Mouse (Mus musculus) spleen, postnatal 14 days (tissue): Measurements from ENCODE around the gene Tekt3.

Source experiments
- DNase-seq, 2 experiments: peaks; one replicate each; pipeline ENCODE4 v3.0.0; 2021 to 2022; ENCODE audit warnings: low spot score in 2 of 2

Gene Tekt3

GRCm38 (mm10) chr11:63059911-63060310 is 1.5 kb upstream of the Tekt3 start:
- DNase-seq = no peak

GRCm38 (mm10) chr11:63066526-63066925 is 5.1 kb downstream of the Tekt3 start:
- no peak for DNase-seq

DNA sequence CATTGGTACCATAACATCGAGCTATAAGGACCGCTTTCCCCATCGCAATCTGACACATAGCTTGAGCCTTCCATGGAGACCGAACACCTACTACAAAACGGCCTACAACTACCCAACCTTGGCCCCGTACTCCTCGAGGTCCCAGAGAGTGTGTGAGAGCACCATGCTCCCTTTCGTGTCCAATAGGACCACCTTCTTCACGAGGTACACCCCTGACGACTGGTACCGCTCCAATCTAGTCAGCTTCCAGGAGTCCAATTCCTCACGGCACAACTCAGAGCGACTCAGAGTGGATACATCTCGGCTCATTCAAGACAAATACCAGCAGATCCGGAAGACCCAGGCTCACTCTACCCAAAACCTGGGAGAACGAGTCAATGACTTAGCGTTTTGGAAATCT is 8.6 kb downstream of the Tekt3 start:
- DNase-seq = no peak

DNA sequence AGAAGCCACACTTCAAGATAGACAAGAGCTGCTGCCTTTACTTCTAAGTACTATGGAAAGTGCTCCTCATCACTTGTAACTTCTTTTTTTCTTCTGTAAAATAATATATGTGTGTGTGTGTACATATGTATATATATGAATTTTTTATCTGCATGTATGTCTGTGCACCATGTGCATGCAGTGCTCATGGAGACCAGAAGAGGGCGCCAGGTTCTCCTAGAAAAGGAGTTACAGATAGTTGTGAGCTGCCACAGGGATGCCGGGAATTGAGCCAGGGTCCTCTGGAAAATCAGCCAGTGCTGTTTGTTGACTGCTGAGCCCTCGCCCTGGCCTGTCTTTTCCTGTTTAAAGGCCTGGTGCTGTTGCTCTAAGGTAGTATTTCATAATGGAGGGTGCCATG is 23.1 kb downstream of the Tekt3 start:
- DNase-seq = no peak

DNA sequence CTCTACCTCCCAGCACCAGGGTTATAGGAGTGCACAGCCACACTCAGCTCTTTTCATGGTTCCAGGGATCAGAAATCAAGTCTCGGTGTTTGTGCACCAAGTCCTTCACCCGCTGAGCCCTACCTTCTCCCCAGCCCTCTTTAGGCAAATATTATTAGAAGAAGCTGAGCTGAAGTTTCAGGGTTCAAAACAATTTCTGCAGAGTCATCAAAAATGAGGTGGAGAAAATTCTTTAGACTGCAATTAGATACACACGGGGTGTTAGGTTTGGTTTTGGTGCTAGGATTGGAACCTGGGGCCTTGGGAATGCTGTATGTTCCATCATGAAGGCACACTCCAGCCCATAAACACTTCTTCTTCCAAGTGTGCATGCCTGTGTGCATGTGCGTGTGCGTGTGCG is 27.2 kb downstream of the Tekt3 start:
- no peak for DNase-seq

DNA sequence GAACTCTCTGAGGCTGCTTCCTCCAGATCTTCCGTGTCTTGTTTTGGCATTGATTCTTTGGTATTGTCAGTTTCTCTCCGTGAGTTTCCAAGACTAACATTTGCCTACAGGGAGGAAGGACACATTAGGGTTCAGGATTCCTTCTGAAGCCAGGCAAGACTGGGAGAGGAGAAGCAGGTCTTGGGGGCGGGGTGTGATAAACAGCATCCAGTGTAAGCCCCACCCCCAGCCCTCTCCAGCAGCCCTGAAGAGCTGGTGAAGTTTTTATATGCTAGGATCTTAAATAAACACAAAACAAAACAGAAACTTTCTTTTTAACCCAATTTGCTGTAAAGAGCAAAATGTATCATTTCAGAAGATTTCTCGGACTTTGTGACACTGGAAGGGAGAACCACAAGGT is 28.8 kb downstream of the Tekt3 start:
- no peak for DNase-seq

- DNase-seq = no peak
Observed at GRCm38 (mm10) chr11:63090986-63091385, 29.5 kb downstream of the Tekt3 start.

GRCm38 (mm10) chr11:63092271-63092670 is 30.8 kb downstream of the Tekt3 start:
- no peak for DNase-seq

DNA sequence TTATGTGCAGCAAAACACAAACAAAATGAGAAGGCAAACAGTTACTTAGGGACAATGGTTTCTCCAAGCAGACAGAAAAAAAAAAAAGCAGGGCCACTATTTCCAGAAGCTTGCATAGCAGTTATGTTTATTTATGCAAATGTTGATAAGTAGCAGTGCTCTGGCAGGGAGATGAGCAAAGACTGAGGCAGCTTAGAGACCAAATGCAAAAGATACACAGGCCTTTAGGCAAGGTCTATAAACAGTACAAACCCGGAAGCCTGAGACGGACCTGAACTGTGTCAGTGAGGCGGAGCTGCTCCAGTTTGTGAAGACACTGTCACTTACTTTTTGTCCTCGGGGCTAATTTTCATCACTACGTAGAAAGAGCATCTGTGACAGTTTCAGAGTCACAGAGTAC is 32.1 kb downstream of the Tekt3 start:
- DNase-seq = no peak

- DNase-seq = no peak
Observed at GRCm38 (mm10) chr11:63094496-63094895, 33.0 kb downstream of the Tekt3 start.

DNA sequence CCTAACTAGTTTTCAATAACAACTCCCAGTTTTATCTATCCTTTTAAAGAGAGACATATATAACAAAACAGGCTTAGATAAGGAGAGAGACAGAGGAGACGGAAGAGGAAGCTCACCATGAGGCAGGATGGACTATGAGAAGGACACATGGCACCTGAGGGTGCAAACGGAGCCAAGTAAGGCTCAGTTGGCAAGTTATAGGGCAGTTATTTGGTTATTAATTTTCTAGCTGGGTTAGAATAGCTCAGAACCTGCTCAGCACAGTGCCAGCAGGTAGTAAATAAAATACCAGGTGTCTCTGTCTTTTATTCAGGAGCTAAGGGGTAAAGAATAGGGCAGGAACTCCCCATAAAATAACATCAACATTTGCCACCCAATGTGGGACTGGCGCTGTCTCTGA is 36.6 kb downstream of the Tekt3 start:
- no peak for DNase-seq

- no peak for DNase-seq
Observed at GRCm38 (mm10) chr11:63099390-63099789, 37.9 kb downstream of the Tekt3 start.

- no peak for DNase-seq
Observed at GRCm38 (mm10) chr11:63103256-63103655, 41.8 kb downstream of the Tekt3 start.

DNA sequence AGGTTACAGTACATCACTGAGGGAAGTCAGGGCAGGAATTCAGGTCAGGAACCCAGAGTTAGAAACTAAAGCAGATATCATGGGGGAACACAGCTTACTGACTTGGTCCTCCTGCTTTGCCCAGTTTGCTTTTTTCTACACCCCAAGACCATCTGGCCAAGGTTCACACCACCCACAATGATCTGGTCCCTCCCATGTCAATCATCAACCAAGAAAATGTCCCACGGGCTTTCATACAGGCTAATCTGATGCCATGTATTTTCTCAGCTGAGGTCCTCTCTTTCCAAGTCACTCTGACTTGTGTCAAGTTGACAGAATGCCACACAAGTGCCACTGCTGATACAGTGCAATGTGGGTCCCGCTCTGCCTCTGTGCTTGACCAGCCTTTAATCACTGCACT is 42.6 kb downstream of the Tekt3 start:
- no peak for DNase-seq

DNA sequence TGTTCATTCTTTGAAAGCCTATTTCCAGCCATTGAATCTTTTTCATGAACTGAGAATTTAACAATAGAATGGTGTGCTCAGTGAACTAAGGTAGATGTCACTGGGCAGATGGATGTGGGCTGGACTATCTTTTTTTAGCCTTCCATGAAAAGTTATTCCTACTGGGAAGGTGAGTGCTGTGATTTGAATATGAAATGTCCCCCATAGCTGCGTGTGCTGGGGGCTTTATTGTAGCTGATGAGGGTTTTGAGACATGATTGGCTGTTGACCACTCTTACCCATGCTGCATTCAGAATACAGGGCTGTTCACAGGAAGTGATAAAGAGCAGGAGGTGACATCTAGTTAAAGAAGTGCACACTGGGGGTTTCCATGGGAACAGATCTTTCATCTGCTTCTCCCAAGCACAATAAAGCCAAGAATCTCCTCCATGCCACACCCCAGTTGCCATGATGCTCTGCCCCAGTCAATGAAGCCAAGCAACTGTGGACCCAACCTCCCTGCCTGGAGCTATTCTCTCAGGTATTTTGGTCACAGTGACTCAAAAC is 47.8 kb downstream of the Tekt3 start:
- DNase-seq = no peak

DNA sequence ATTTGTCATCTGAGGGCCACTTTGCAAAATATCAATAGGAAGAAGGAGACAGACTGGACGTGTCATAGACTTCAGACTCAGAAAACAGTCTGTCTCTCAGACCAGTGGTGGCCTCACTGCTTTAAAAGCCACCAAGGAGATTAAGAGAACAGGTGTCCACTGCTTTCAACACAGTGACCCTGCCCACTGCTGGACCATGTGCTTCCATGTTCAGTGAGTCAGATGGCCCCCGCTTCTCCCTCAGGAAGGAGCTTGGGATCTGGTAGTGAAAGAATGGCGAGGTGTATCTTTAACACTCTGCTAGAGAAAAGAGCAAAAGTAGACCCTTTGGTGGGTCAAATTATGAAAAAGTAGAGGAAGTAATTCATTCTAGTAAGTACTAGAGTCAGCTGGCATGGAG is 48.9 kb downstream of the Tekt3 start:
- DNase-seq = no peak

GRCm38 (mm10) chr11:63114807-63115641 is 53.6 kb downstream of the Tekt3 start:
- no peak for DNase-seq

DNA sequence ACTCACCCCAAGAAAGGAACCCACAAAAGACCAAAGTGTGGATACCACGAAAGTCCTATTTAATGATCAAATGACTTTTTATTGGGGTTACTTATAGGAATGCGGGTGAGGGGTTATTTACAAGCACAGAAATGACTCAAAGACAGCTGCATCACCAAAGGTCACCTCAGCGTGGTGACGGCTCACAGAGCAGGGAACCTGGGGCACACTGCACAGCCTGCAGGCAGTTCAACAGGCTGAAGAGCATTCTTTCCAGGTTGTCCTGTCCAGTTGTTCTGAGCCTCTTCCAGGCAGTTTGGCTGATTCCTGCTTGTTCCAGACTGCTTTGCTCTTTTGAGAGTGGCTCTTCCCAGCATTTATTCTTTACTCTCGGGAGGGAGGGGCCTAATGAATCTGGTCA is 55.2 kb downstream of the Tekt3 start:
- no peak for DNase-seq

DNA sequence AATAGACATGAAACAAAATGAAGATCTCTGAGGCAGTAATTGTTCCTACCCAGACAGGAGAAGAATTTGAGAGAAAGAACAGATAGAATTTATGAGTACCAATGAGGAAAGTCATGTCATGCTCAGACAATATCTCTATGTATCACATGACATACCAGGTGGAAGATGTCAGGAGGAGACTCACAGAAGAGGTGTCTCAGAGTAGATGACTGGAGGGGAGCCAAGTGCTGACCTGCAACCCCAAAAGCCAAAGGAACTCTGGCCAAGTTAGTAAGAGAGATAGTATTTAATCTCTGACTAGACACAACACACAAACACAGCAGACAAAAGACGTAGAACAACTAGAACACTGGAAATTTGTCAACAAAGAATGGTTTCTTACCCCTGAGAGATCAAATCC is 55.8 kb downstream of the Tekt3 start:
- no peak for DNase-seq

- DNase-seq = no peak
Observed at GRCm38 (mm10) chr11:63119791-63120190, 58.3 kb downstream of the Tekt3 start.

DNA sequence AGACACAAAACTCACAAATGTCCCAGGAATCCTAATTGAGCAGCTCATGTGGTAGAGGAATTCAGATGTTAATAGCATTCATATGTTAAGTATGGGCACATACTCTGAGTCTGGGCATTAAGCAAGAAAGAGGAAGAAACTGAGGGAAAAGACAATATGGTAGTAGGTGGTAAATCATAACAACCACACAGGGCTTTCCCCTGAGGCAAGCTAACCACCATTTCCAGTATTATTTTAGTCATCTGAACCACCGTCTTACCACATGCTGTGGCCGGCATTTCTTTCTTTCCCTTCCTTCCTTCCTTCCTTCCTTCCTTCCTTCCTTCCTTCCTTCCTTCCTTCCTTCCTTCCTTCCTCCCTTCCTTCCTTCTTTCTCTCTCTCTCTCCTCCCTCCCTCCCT is 60.8 kb downstream of the Tekt3 start:
- DNase-seq = no peak

DNA sequence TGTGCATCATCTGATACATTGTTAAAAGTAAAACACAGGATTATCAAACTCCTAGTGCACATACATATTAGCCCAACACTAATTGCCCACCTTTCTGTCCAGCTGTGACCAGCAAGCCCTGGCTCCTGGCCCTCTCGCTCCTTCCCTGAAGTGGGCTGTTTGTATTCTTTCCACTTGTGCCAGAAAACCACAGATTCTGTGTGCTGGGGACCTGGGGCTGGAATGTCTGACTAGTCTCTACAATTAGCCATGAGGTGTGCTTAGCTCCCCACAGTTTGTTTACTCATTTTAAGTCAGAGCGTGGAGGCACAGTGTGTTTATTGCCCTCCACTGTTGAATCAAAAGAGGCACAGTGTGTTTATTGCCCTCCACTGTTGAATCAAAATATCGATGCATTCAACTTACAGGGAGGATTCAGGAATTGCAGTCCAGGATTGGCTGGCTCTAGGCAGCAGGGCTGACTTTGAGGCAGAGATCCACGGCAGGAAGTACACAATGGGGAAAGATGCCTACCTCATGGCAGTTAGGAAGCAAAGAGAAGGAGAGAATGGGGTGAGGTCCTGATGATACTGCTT is 61.4 kb downstream of the Tekt3 start:
- DNase-seq = no peak

- no peak for DNase-seq
Observed at GRCm38 (mm10) chr11:63124316-63124715, 62.9 kb downstream of the Tekt3 start.
